Mouse (Mus musculus) testis, adult 10 weeks (tissue): ENCODE measurements around the gene Ehd1. TPM values are rescaled to one million over a fixed set of nuclear protein-coding genes. Genes with fewer than 3 reads are reported as not detected.

Experiments
- polyA plus RNA-seq: library from polyadenylated mRNA; stranded (reverse); fragments of 350-450 nt; fragmentation: Illumina TruSeq; extraction: RNeasy Lipid Tissue Mini Kit (QIAGEN cat#74804); gene quantifications from one replicate; pipeline ENCODE4 v1.2.3, GENCODE M21; 2014; ENCODE audit warnings: low read depth, low replicate concordance

Ehd1 gene
- polyA plus RNA-seq, result 43.3 TPM

GRCm38 (mm10) chr19:6276426-6277421, at the start of gene Ehd1:
Gene Ehd1 (plus strand): TSS chr19:6276725.

GRCm38 (mm10) chr19:6235084-6236052, 41.2 kb upstream of the Ehd1 start, which contains the start of gene Ppp2r5b:
Gene Ppp2r5b (minus strand): TSS chr19:6235872.

GRCm38 (mm10) chr19:6241274-6242107, 35.0 kb upstream of the Ehd1 start, which contains the start of gene Atg2a:
Gene Atg2a (plus strand): TSS chr19:6241668.

GRCm38 (mm10) chr19:6306137-6306551, 29.6 kb downstream of the Ehd1 start, which contains the start of gene Cdc42bpg:
Gene Cdc42bpg (plus strand): TSS chr19:6306456.

GRCm38 (mm10) chr19:6334673-6335457, 58.3 kb downstream of the Ehd1 start, which contains the start of gene Men1:
Gene Men1 (plus strand): TSS chr19:6334979.

GRCm38 (mm10) chr19:6340524-6341452, 64.3 kb downstream of the Ehd1 start, which contains the start of gene Map4k2:
Gene Map4k2 (plus strand): TSS chr19:6341135.

Other genes starting within 250 kb of the Ehd1 start
- 1.3 TPM for gene Syvn1, start 230.1 kb upstream of the Ehd1 start, polyA plus RNA-seq
- gene Mrpl49, start 218.9 kb upstream of the Ehd1 start, polyA plus RNA-seq, result 9.4 TPM
- 25.7 TPM for gene Fau, start 218.9 kb upstream of the Ehd1 start, polyA plus RNA-seq
- gene Znhit2, start 215.5 kb upstream of the Ehd1 start, polyA plus RNA-seq, result 0.66 TPM
- gene Tm7sf2, start 208.4 kb upstream of the Ehd1 start, polyA plus RNA-seq, result 1.6 TPM
- 8.3 TPM for gene Vps51, start 199.5 kb upstream of the Ehd1 start, polyA plus RNA-seq
- 14.1 TPM for gene Tmem262, start 196.7 kb upstream of the Ehd1 start, polyA plus RNA-seq
- gene Gm28374, start 194.5 kb upstream of the Ehd1 start, polyA plus RNA-seq, result not detected
- 1.3 TPM for gene Zfpl1, start 191.8 kb upstream of the Ehd1 start, polyA plus RNA-seq
- gene Cdca5, start 191.7 kb upstream of the Ehd1 start, polyA plus RNA-seq, result 10.9 TPM
- gene AC131692.1, start 182.3 kb upstream of the Ehd1 start, polyA plus RNA-seq, result 56.3 TPM
- 0.13 TPM for gene Naaladl1, start 170.9 kb upstream of the Ehd1 start, polyA plus RNA-seq
- gene Sac3d1, start 158.1 kb upstream of the Ehd1 start, polyA plus RNA-seq, result 1.2 TPM
- gene Snx15, start 148.4 kb upstream of the Ehd1 start, polyA plus RNA-seq, result 2.1 TPM
- gene Batf2, start 135.7 kb upstream of the Ehd1 start, polyA plus RNA-seq, result not detected
- gene Arl2, start 135.2 kb upstream of the Ehd1 start, polyA plus RNA-seq, result 2.2 TPM
- gene Majin, start 92.3 kb upstream of the Ehd1 start, polyA plus RNA-seq, result 7.0 TPM
- gene Gpha2, start 50.3 kb upstream of the Ehd1 start, polyA plus RNA-seq, result not detected
- 0.45 TPM for gene Ppp2r5b, start 40.9 kb upstream of the Ehd1 start, polyA plus RNA-seq
- 0.41 TPM for gene Atg2a, start 35.1 kb upstream of the Ehd1 start, polyA plus RNA-seq
- gene Cdc42bpg, start 29.7 kb downstream of the Ehd1 start, polyA plus RNA-seq, result 0.49 TPM
- 3.6 TPM for gene Men1, start 58.3 kb downstream of the Ehd1 start, polyA plus RNA-seq
- gene Map4k2, start 64.4 kb downstream of the Ehd1 start, polyA plus RNA-seq, result 1.3 TPM
- 210 TPM for gene Sf1, start 87.0 kb downstream of the Ehd1 start, polyA plus RNA-seq
- gene Pygm, start 107.7 kb downstream of the Ehd1 start, polyA plus RNA-seq, result 2.9 TPM
- 0.99 TPM for gene Rasgrp2, start 122.6 kb downstream of the Ehd1 start, polyA plus RNA-seq
- gene Nrxn2, start 142.0 kb downstream of the Ehd1 start, polyA plus RNA-seq, result 0.08 TPM